Comparison of ENCODE assay signal across 9 mouse cellular contexts in genomic region chr12:55354904-55355303, GRCm38 (mm10). TPM values are rescaled to one million over a fixed set of nuclear protein-coding genes. Genes with fewer than 3 reads are reported as not detected.
DNase-seq lines count a peak whose midpoint lies in the region; ATAC-seq lines count a peak whose summit lies in the region.
"Had no signal": no experiment of that assay in that cellular context is flagged by ENCODE, and none has a peak within 500 bp of the region (broad histone marks: within the 10 kb centered on the region; RNA-seq: fewer than 3 reads in every experiment).

No protein-coding gene starts in this region.

- no peak overlapping the region for H3K9ac ChIP-seq in hindbrain, embryonic 13.5 days
- H3K9ac ChIP-seq in midbrain, embryonic 13.5 days (replicated peaks): no peak overlapping the region
- H3K9ac ChIP-seq: limb, embryonic 13.5 days had no signal

- H3K36me3 ChIP-seq in hindbrain, embryonic 13.5 days: no peaks in the 10 kb centered on the region
- H3K36me3 ChIP-seq in midbrain, embryonic 13.5 days: no peaks in the 10 kb centered on the region
- H3K36me3 ChIP-seq: limb, embryonic 13.5 days had no signal

- intact Hi-C loops in left cerebral cortex, postnatal 10 days (cut with DNase I): loop anchor here (1.0 kb wide), 1 partner anchor 144 kb away; no protein-coding TSS in a partner anchor

- no peak overlapping the region for H3K27ac ChIP-seq in hindbrain, embryonic 13.5 days
- no peak overlapping the region for H3K27ac ChIP-seq in midbrain, embryonic 13.5 days
- H3K27ac ChIP-seq: limb, embryonic 13.5 days had no signal

- no peaks in the 10 kb centered on the region for H3K4me1 ChIP-seq in hindbrain, embryonic 13.5 days (replicated peaks)
- no peaks in the 10 kb centered on the region for H3K4me1 ChIP-seq in midbrain, embryonic 13.5 days (replicated peaks)

- 57% methylated on average over 4 of the region's 4 CpGs for WGBS in hindbrain, embryonic 13.5 days
- WGBS in midbrain, embryonic 13.5 days: 49% methylated on average over 4 of the region's 4 CpGs

- peak; percentile 30 for DNase-seq in left cerebral cortex, adult 11 months (ENCODE audit: low spot score)
- DNase-seq in left cerebral cortex, postnatal 10 days (ENCODE audit: extremely low spot score in 1 of 2, low spot score in 2 of 2): no peak
- peak; percentile 54 for DNase-seq in adipocyte (ENCODE audit: low spot score)
- peak; percentile 58 for DNase-seq in embryo, embryonic 11 days
- DNase-seq in layer of hippocampus, adult 9-10 months (ENCODE audit: low spot score): peak; percentile 21
- no peak for DNase-seq in ovary, postnatal 14 days (ENCODE audit: low spot score)

- 0 out of 2 replicates have a peak, but pooled peaks have one; percentile 46 for ATAC-seq in hindbrain, embryonic 13.5 days (ENCODE audit: low FRiP score)
- peak; percentile 90 for ATAC-seq in midbrain, embryonic 13.5 days

- no peaks in the 10 kb centered on the region for H3K27me3 ChIP-seq in hindbrain, embryonic 13.5 days
- H3K27me3 ChIP-seq in midbrain, embryonic 13.5 days: no peaks in the 10 kb centered on the region
- H3K27me3 ChIP-seq: limb, embryonic 13.5 days had no signal

- no peak overlapping the region for H3K4me2 ChIP-seq in hindbrain, embryonic 13.5 days
- no peak overlapping the region for H3K4me2 ChIP-seq in midbrain, embryonic 13.5 days (replicated peaks)
- H3K4me2 ChIP-seq: limb, embryonic 13.5 days had no signal

- H3K4me3 ChIP-seq in hindbrain, embryonic 13.5 days: no peak overlapping the region
- no peak overlapping the region for H3K4me3 ChIP-seq in midbrain, embryonic 13.5 days (replicated peaks)
- H3K4me3 ChIP-seq: limb, embryonic 13.5 days had no signal

- H3K9me3 ChIP-seq in hindbrain, embryonic 13.5 days: no peaks in the 10 kb centered on the region
- H3K9me3 ChIP-seq in midbrain, embryonic 13.5 days: no peaks in the 10 kb centered on the region
- H3K9me3 ChIP-seq: limb, embryonic 13.5 days had no signal

RNA-seq across cellular contexts. Expression of gene Psma6, which starts 29.1 kb away (rescaled TPM):
- 100 to 1,000 TPM; 151 to 158 TPM for total RNA-seq in left cerebral cortex, postnatal 10 days (2021)
- polyA plus RNA-seq in hindbrain, embryonic 13.5 days (2015; fragmentation: Nextera tagmentation; extraction: Ambion mirVana): 444 and 450 TPM in 2 replicates
- polyA plus RNA-seq in midbrain, embryonic 13.5 days (2015; fragmentation: Nextera tagmentation; extraction: Ambion mirVana): 464 and 465 TPM in 2 replicates

RNA-seq across cellular contexts. Expression of gene Ppp2r3c, which starts 52.1 kb away (rescaled TPM):
- 10 to 100 TPM; 12.6 to 14.7 TPM for total RNA-seq in left cerebral cortex, postnatal 10 days (2021)
- polyA plus RNA-seq in hindbrain, embryonic 13.5 days (2015; fragmentation: Nextera tagmentation; extraction: Ambion mirVana): 27.2 and 27.7 TPM in 2 replicates
- polyA plus RNA-seq in midbrain, embryonic 13.5 days (2015; fragmentation: Nextera tagmentation; extraction: Ambion mirVana): 26.9 and 29.6 TPM in 2 replicates

RNA-seq across cellular contexts. Expression of gene 1110008L16Rik, which starts 55.5 kb away (rescaled TPM):
- total RNA-seq in left cerebral cortex, postnatal 10 days (2021): 1 to 10 TPM; 5.9 to 7.9 TPM
- 8.9 and 10.0 TPM in 2 replicates for polyA plus RNA-seq in hindbrain, embryonic 13.5 days (2015; fragmentation: Nextera tagmentation; extraction: Ambion mirVana)
- 9.2 and 11.6 TPM in 2 replicates for polyA plus RNA-seq in midbrain, embryonic 13.5 days (2015; fragmentation: Nextera tagmentation; extraction: Ambion mirVana)

Comparison
In these comparisons a context has a peak if more than half of its experiments do, and no peak if none do; other contexts are left out.
1. DNase-seq: peak in left cerebral cortex, adult 11 months (single experiment), adipocyte (single experiment), embryo, embryonic 11 days (single experiment) and layer of hippocampus, adult 9-10 months (single experiment); none in left cerebral cortex, postnatal 10 days (0 of 2) and ovary, postnatal 14 days (single experiment).